Mouse (Mus musculus): ENCODE measurements around the gene Sipa1l3. TPM values are rescaled to one million over a fixed set of nuclear protein-coding genes. Genes with fewer than 3 reads are reported as not detected.

The Sipa1l3 gene
- polyA plus RNA-seq, 1 experiment = 30.3 TPM

GRCm38 (mm10) chr7:29521365-29521764 is 2.9 kb upstream of the Sipa1l3 start:
- H3K36me3 ChIP-seq (ENCODE audit: control insufficient read depth, insufficient read depth, low read length) = no peaks in the 10 kb centered on the region
- H3K27ac ChIP-seq (ENCODE audit: insufficient read depth, low read length) = no peak overlapping the region
- TF ChIP-seq CTCF (IDR thresholded peaks at IDR 0.05; ENCODE audit: extremely low read depth, insufficient read depth, insufficient read length, insufficient replicate concordance) (no peak), POLR2A (IDR thresholded peaks at IDR 0.05; ENCODE audit: low read depth, low read length) (no peak)
- DNase-seq (ENCODE audit: low read depth in 1 of 2, low spot score in 2 of 2) = no peak
- WGBS = 83% methylated on average over 5 of the region's 5 CpGs
- no peak overlapping the region for H3K4me3 ChIP-seq (ENCODE audit: extremely low read depth, insufficient read depth, insufficient read length)
- no peaks in the 10 kb centered on the region for H3K27me3 ChIP-seq (ENCODE audit: control insufficient read depth, insufficient read depth, low read length)
- no peaks in the 10 kb centered on the region for H3K4me1 ChIP-seq (ENCODE audit: control insufficient read depth, insufficient read depth, insufficient read length)

- Histone ChIP-seq H3K27me3 (ENCODE audit: control insufficient read depth, insufficient read depth, low read length) (no peaks in the 10 kb centered on the region), H3K4me3 (ENCODE audit: extremely low read depth, insufficient read depth, insufficient read length) (no peak overlapping the region), H3K36me3 (ENCODE audit: control insufficient read depth, insufficient read depth, low read length) (no peaks in the 10 kb centered on the region), H3K27ac (ENCODE audit: insufficient read depth, low read length) (no peak overlapping the region), H3K4me1 (ENCODE audit: control insufficient read depth, insufficient read depth, insufficient read length) (no peaks in the 10 kb centered on the region)
- 92% methylated on average over 2 of the region's 2 CpGs for WGBS
- TF ChIP-seq POLR2A (IDR thresholded peaks at IDR 0.05; ENCODE audit: low read depth, low read length) (no peak), CTCF (IDR thresholded peaks at IDR 0.05; ENCODE audit: extremely low read depth, insufficient read depth, insufficient read length, insufficient replicate concordance) (no peak)
- DNase-seq (ENCODE audit: low read depth in 1 of 2, low spot score in 2 of 2) = no peak
Observed at GRCm38 (mm10) chr7:29520794-29521193, 2.4 kb upstream of the Sipa1l3 start.

DNA sequence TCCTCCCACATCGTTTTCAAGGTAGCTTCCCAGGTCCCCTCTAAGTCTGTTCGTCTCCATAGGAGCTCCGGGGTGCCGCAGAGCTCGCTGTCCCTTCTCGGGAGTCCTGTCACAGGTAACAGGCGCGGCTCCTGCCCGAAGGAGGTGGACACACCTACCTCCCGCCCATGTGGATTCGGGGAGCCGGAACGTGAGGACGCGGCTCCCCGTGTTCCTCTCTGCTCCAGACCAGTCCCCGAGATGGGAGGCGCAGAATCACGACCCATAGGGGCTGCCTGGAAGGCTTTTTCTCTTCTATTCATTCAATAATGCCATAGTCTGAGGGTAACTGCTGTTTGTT is 740 bp upstream of the Sipa1l3 start:
- no peak for TF ChIP-seq CTCF (IDR thresholded peaks at IDR 0.05; ENCODE audit: extremely low read depth, insufficient read depth, insufficient read length, insufficient replicate concordance)
- TF ChIP-seq POLR2A (IDR thresholded peaks at IDR 0.05; ENCODE audit: low read depth, low read length) = no peak

DNA sequence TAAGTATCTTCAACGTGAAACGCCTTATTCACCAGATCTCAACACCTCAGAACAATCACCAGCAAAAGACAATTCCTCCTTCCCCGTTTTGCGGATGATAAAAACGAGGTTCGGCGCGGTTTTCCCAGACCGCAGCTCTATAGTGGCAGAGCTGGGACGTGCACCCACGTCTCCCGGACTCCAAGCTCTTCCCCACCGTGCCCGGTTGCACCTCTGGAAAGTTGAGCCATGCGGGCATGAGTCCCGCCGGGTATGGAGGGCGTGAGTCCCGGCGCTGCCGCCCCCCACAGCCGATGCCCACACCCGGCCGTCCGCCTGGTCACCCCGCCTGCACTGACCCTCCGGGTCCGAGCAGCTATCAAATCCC is 404 bp downstream of the Sipa1l3 start:
- WGBS = 1% methylated on average over 26 of the region's 28 CpGs

More for the DNA sequence above, 740 bp upstream of the Sipa1l3 start:
- H3K27me3 ChIP-seq (ENCODE audit: control insufficient read depth, insufficient read depth, low read length) = no peaks in the 10 kb centered on the region
- no peak for DNase-seq (ENCODE audit: low read depth in 1 of 2, low spot score in 2 of 2)
- peak overlapping the region; percentile 84 for H3K4me3 ChIP-seq (ENCODE audit: extremely low read depth, insufficient read depth, insufficient read length)
- WGBS = 2% methylated on average over 19 of the region's 19 CpGs
- H3K4me1 ChIP-seq (ENCODE audit: control insufficient read depth, insufficient read depth, insufficient read length) = no peaks in the 10 kb centered on the region
- H3K36me3 ChIP-seq (ENCODE audit: control insufficient read depth, insufficient read depth, low read length) = no peaks in the 10 kb centered on the region
- no peak overlapping the region for H3K27ac ChIP-seq (ENCODE audit: insufficient read depth, low read length)

DNA sequence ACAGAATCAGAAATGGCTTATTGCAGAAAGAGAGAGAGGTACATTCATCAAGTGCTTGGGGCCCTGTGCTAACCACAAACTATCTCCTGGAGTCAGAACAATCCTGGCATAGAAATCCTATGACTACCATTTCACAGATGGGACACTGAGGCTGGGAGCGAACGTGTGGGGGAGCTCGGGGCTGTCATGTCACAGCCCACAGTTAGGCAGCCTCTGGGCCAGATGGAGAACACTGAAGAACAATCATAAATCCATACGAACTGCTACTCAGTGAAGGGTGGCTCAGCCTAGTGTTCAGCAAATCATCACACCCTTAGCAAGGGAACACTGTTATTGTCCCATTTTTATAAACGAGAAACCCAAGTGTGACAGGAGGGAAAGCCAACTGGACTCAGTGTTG is 1.3 kb downstream of the Sipa1l3 start:
- Histone ChIP-seq H3K4me3 (ENCODE audit: extremely low read depth, insufficient read depth, insufficient read length) (no peak overlapping the region), H3K4me1 (ENCODE audit: control insufficient read depth, insufficient read depth, insufficient read length) (no peaks in the 10 kb centered on the region), H3K27me3 (ENCODE audit: control insufficient read depth, insufficient read depth, low read length) (no peaks in the 10 kb centered on the region), H3K36me3 (ENCODE audit: control insufficient read depth, insufficient read depth, low read length) (no peaks in the 10 kb centered on the region), H3K27ac (ENCODE audit: insufficient read depth, low read length) (no peak overlapping the region)
- TF ChIP-seq POLR2A (IDR thresholded peaks at IDR 0.05; ENCODE audit: low read depth, low read length) (no peak), CTCF (IDR thresholded peaks at IDR 0.05; ENCODE audit: extremely low read depth, insufficient read depth, insufficient read length, insufficient replicate concordance) (no peak)
- 83% methylated on average over 5 of the region's 5 CpGs for WGBS
- no peak for DNase-seq (ENCODE audit: low read depth in 1 of 2, low spot score in 2 of 2)

More for the DNA sequence above, 404 bp downstream of the Sipa1l3 start:
- no peak for DNase-seq (ENCODE audit: low read depth in 1 of 2, low spot score in 2 of 2)
- TF ChIP-seq POLR2A (IDR thresholded peaks at IDR 0.05; ENCODE audit: low read depth, low read length) = no peak
- TF ChIP-seq CTCF (IDR thresholded peaks at IDR 0.05; ENCODE audit: extremely low read depth, insufficient read depth, insufficient read length, insufficient replicate concordance) = no peak
- Histone ChIP-seq H3K4me3 (ENCODE audit: extremely low read depth, insufficient read depth, insufficient read length) (peak overlapping the region; percentile 84), H3K27ac (ENCODE audit: insufficient read depth, low read length) (no peak overlapping the region), H3K36me3 (ENCODE audit: control insufficient read depth, insufficient read depth, low read length) (no peaks in the 10 kb centered on the region), H3K4me1 (ENCODE audit: control insufficient read depth, insufficient read depth, insufficient read length) (no peaks in the 10 kb centered on the region), H3K27me3 (ENCODE audit: control insufficient read depth, insufficient read depth, low read length) (no peaks in the 10 kb centered on the region)

GRCm38 (mm10) chr7:29515652-29516051 is 2.8 kb downstream of the Sipa1l3 start:
- Histone ChIP-seq H3K27ac (ENCODE audit: insufficient read depth, low read length) (no peak overlapping the region), H3K4me3 (ENCODE audit: extremely low read depth, insufficient read depth, insufficient read length) (no peak overlapping the region), H3K4me1 (ENCODE audit: control insufficient read depth, insufficient read depth, insufficient read length) (no peaks in the 10 kb centered on the region), H3K36me3 (ENCODE audit: control insufficient read depth, insufficient read depth, low read length) (no peaks in the 10 kb centered on the region), H3K27me3 (ENCODE audit: control insufficient read depth, insufficient read depth, low read length) (no peaks in the 10 kb centered on the region)
- no peak for DNase-seq (ENCODE audit: low read depth in 1 of 2, low spot score in 2 of 2)
- 94% methylated on average over 3 of the region's 3 CpGs for WGBS
- no peak for TF ChIP-seq POLR2A (IDR thresholded peaks at IDR 0.05; ENCODE audit: low read depth, low read length)
- TF ChIP-seq CTCF (IDR thresholded peaks at IDR 0.05; ENCODE audit: extremely low read depth, insufficient read depth, insufficient read length, insufficient replicate concordance) = no peak

DNA sequence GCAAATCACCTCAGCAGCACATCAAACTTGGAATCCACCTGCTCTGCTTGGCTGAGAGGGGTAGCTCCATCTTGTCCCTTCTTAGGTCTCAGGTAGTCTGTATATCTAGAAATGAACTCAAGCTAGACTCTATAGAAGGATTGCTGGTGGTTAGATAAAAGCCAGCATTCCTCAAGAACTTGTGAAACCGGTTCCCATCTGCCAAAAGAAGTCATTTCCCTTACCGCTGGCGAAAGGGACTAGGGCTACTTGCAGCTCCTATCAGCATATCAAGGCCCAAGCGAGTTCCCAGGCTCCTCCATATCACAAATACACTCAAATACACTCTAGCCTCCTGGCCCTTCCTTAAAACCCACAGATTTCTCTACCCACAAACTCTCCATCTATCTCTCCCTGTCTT is 5.7 kb downstream of the Sipa1l3 start:
- WGBS = 84% methylated on average over 4 of the region's 4 CpGs
- no peaks in the 10 kb centered on the region for H3K4me1 ChIP-seq (ENCODE audit: control insufficient read depth, insufficient read depth, insufficient read length)
- H3K36me3 ChIP-seq (ENCODE audit: control insufficient read depth, insufficient read depth, low read length) = no peaks in the 10 kb centered on the region
- no peak for DNase-seq (ENCODE audit: low read depth in 1 of 2, low spot score in 2 of 2)
- H3K27me3 ChIP-seq (ENCODE audit: control insufficient read depth, insufficient read depth, low read length) = no peaks in the 10 kb centered on the region
- TF ChIP-seq CTCF (IDR thresholded peaks at IDR 0.05; ENCODE audit: extremely low read depth, insufficient read depth, insufficient read length, insufficient replicate concordance) = no peak
- no peak for TF ChIP-seq POLR2A (IDR thresholded peaks at IDR 0.05; ENCODE audit: low read depth, low read length)
- no peak overlapping the region for H3K4me3 ChIP-seq (ENCODE audit: extremely low read depth, insufficient read depth, insufficient read length)
- no peak overlapping the region for H3K27ac ChIP-seq (ENCODE audit: insufficient read depth, low read length)

Data from spleen, adult 2 months (tissue).